Mouse (Mus musculus): ENCODE measurements around the gene Wwox.

Gene Wwox

DNA sequence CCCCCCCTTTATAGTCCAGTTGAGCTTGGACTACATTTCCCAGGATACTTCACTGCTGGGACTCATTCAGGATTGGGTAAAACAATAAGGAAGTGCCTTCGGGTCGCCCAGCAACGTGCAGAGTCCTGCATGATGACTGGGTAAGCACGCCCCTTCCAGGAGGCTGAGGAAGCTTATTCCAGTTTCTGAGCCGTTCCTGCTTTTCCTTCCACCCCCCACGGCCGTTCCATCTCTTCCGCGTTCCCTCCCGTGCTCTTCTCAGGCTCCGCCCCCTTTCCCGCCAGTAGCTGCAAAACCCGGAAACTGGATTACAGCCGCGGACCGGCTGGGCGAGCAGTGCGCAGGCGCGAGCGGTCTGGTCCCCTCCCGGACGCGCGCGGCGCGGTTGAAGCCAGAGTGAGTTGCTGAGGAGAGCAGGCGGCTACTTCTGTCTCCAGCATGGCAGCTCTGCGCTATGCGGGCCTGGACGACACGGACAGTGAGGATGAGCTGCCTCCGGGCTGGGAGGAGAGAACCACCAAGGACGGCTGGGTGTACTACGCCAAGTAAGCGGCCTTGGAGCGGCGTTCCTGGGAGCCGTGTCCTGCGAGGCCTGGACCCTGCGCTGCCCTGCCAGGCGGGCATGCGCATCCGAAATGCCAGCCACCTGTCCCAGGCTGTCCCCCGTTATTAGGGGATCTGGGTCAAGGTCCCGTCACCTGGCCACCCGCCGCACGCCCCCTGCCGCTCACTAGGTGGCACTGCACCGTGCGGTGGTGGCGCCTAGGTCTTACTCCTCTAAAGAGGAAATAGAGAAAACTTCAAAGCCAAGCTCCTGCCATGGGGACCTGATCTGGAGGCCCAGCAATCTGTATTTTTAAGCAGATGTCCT is at the start of gene Wwox:
Gene Wwox, plus strand, starts transcription at position 322 of the 871 bp plus-strand sequence.
- peak; percentile 99 to 100 for DNase-seq (ENCODE audit: low read depth in 2 of 2, low spot score in 2 of 2)

- no peak for DNase-seq (ENCODE audit: low read depth in 2 of 2, low spot score in 2 of 2)
These were observed 48.8 kb upstream of the Wwox start for GRCm38 (mm10) chr8:114390465-114391254.

DNA sequence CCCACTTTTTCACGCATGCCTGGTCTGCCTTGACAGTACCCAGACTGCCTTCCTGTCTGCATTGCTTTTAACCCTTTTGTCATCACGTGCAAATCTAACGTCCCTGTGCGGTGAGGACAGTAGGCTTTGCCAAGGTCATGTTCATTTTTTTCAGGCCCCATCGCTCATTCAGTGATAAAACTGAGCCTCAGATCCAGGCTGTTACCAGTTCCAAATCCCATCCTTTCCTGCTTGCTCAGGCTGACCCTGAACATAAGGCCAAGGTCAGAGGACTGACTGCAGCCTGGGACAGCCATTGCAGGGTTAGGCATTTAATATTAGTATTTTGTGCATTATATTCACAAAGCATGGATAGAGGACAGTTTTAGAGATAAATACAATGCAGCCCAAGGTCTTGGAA is 41.1 kb upstream of the Wwox start:
- no peak for DNase-seq (ENCODE audit: low read depth in 2 of 2, low spot score in 2 of 2)

GRCm38 (mm10) chr8:114399273-114399672 is 40.2 kb upstream of the Wwox start:
- no peak for DNase-seq (ENCODE audit: low read depth in 2 of 2, low spot score in 2 of 2)

- no peak for DNase-seq (ENCODE audit: low read depth in 2 of 2, low spot score in 2 of 2)
These were observed 37.8 kb upstream of the Wwox start for GRCm38 (mm10) chr8:114401679-114402078.

GRCm38 (mm10) chr8:114411421-114411820 is 28.0 kb upstream of the Wwox start:
- DNase-seq (ENCODE audit: low read depth in 2 of 2, low spot score in 2 of 2) = no peak

DNA sequence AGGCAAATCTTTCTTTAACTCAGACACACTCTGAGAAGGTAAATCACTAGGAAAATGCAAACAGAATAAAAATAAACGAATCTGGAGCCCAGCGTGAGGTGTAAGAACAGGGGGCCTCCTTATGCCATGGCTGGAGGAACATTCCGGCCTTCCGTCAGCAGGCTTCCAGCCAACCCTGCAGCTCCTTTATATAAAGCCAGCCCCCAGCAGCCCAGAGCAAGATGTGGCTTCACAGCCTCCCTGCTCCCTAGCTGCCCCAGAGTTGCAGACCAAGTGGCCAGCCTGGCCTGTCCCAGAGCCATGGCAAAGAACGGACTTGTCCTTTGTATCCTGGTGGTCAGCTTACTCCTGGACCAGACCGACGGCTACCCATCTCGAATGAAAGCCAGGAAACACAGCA is 21.7 kb upstream of the Wwox start, which contains the start of gene Clec3a:
Gene Clec3a, plus strand, starts transcription at position 301 of the 400 bp plus-strand sequence.
- DNase-seq (ENCODE audit: low read depth in 2 of 2, low spot score in 2 of 2) = no peak

GRCm38 (mm10) chr8:114418486-114418885 is 21.0 kb upstream of the Wwox start:
- no peak for DNase-seq (ENCODE audit: low read depth in 2 of 2, low spot score in 2 of 2)

DNA sequence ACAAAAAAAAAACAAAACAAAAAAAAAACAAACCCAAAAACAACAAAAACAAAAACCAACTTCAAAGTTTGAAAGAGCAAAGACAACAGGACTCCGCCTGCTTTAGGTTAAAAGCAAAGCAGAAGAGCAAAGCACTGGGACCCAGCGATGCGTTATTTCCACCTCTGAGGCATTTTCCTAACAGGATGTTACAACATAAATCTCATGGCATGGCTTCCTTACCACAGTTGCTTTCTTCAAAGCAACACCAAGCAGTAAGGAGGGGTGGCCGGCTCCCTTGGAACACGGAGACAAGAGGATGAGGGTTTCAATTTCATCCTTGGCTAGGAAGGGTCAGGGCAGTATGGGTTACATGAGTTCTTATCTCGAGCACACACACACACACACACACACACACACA is 20.6 kb upstream of the Wwox start:
- DNase-seq (ENCODE audit: low read depth in 2 of 2, low spot score in 2 of 2) = no peak

DNA sequence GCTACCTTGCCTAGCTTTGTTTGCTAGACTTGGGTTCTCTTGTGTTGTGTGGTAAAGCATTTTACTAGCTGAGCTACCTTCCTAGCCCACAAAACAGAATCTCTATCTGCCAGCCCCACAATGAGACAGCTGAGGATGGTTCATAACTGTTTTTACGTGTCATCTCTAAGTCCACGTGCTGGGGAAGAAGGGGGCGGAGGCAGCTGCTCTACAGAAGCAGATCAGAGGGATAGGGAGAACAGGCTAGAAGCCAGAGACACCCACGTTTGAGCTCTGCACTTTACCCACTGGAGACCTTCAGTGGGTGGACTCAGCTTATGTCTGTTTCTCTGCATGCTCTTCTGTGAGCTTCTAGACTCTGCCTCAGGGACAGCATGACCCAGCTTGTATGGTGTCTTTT is 17.9 kb upstream of the Wwox start:
- DNase-seq (ENCODE audit: low read depth in 2 of 2, low spot score in 2 of 2) = no peak

GRCm38 (mm10) chr8:114438236-114438635 is 1.2 kb upstream of the Wwox start:
- peak; percentile 42 to 53 for DNase-seq (ENCODE audit: low read depth in 2 of 2, low spot score in 2 of 2)

DNA sequence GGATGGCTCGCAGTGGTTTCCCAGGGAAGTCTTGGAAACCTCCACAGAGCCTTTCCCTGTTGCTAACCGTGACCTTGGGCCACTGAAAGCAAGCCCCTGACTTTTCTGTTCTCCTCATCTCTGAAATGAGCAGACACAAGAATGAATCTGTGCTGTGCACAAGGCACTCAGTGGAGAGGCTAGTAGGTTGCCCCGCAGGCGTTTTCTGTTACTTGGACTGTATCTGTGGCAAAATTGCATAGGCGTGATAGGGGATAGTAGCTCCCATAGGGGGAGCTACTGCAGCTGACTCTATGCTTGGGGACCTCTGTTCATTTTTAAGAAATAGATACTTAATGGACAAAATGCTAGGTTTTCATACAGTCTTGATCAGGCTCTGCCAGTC is 742 bp downstream of the Wwox start:
- no peak for DNase-seq (ENCODE audit: low read depth in 2 of 2, low spot score in 2 of 2)

DNA sequence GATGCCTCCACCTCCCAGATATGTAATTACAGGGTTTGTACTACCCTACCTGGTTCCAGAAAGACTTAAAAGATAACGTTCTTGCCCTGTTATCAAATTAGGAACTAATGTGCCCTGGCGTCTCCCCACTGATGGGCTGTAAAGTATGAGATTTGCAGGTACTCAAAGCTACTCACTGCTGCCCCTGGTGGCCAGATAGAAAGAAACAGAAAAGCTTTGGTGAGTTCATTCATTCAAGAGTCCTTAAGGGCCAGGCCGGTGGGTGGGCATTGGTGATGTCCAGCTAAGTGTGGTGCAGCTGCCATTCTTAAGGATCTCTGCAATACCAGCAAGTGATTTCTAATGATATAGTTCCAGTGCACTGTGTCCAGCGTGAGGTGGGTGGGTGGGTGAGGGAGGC is 2.2 kb downstream of the Wwox start:
- peak; percentile 32 to 40 for DNase-seq (ENCODE audit: low read depth in 2 of 2, low spot score in 2 of 2)

DNA sequence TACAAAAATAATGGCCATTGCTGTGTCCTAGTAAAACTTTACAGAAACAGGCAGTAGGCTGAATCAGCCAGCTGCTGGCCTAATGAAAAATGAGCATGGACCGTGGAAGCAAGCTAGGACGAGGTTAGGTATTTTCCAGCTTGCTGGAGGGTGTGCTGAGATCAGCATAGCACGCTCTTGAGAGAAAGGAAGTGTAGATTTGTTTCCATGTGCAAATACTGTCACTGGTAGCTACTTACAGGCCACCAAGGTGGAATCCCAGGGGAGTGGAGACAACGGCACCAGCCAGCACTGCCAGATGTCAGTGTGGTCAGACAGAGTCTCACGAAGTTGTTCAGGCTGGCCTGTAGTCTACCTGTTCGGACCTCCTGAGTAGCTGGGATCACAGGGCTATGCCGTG is 7.4 kb downstream of the Wwox start:
- no peak for DNase-seq (ENCODE audit: low read depth in 2 of 2, low spot score in 2 of 2)

DNA sequence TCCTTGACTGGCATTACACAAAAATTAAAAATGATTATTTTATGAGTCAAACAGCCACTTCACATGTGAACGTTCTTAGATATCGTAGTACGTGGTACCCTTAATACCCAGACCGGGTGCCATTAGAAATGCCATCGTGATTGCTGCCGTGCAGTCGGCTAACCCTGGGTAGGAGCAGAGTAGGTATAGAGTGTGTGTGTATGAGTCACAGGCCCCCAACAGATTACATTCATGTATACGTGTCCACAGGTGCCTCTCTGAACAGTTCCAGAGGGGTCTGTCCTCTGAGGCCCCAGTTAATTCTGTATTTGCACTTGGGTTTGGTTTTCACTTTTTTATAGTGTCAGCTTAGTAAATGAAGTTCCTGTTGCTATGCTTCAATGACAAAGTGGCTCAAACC is 12.8 kb downstream of the Wwox start:
- no peak for DNase-seq (ENCODE audit: low read depth in 2 of 2, low spot score in 2 of 2)

DNA sequence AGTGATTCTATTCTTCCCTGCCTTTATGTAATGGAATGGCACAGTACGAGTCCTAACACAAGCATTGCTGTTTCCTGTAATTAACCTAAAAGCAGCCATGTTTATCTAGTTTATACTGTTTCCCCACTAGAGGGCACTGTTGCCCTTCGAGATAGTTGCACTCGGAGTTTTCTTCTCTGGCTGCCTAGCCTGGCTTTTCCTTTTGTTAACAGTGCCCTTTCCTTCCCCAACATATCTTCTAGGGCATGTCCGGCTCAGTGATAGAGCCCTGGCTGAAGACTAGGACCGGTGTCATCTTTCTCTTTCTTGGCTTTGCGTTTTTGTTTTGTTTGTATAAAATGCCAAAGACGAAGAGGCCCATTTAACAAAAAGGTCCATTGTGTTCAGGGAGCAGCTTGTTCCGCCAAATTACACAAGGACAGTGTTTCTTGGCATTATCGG is 13.3 kb downstream of the Wwox start:
- peak; percentile 39 to 49 for DNase-seq (ENCODE audit: low read depth in 2 of 2, low spot score in 2 of 2)

DNA sequence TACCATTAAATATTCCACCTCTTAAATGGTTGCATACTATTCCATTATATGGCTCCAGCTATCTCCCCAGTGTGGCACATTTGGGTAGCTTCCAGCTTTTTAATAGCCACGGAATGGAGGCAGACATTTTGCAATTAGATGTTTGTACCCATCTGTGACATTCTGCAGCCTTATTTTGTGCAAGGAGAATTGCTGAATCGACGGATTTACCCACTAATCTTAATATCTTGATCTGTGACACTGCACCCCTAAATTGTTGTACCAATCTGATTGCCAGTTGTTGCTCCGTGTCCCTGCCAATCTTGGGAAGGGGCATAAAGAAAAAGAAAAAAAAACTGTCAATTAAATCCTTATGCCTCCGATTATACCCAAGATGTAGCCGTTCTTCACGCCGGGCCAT is 15.8 kb downstream of the Wwox start:
- no peak for DNase-seq (ENCODE audit: low read depth in 2 of 2, low spot score in 2 of 2)

GRCm38 (mm10) chr8:114455953-114456352 is 16.5 kb downstream of the Wwox start:
- DNase-seq (ENCODE audit: low read depth in 2 of 2, low spot score in 2 of 2) = no peak

DNA sequence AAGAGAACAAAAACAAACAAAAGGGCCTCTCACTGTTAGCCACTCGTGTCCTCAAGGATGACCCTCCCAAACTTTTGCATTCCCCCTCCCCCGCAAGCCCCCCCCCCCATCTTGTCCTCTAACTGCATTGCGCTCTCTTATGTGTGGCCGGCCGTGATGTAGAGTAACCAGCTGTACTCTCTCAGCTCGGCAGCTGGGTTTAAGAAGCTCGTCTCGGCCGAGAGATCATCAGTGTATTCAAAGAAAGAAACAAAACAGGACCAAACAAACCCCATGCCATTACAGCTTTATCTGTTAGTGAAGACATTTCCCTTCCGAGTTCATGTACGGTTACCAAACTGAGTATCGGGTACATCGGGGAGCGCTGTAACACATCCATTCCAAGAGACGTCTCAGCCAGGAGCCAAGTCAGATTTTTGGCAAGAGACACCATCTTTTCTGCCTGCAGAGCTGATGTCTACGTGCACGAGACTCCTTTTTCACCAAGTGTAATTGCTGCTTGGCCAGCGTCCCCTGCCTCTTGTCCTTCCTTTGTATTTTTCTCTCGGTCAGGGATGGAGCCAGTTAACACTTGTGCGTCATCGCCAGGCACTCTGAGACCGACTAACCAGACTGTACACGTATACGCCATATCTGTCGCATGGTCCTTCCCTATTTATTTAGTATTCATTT is 18.8 kb downstream of the Wwox start:
- DNase-seq (ENCODE audit: low read depth in 2 of 2, low spot score in 2 of 2) = no peak

DNA sequence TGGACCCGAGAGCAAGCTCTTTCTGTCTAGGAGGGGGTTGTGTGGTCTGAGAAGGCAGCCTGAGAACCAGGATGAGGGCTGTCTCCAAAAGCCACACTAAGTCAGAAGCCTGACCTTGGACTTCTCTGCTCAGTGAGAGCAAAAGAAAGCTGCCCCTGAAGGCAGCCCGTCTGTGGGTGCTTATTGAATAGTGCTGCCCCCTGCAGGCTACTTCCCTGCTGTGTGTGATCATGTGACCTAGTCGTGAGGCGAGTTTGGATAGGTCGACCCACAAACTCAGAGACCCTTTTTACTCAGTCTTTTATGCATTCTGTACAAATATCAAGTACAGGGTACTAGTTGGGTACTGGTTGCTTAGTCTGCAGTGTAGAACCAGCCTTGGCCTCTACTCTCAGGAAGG is 21.1 kb downstream of the Wwox start:
- no peak for DNase-seq (ENCODE audit: low read depth in 2 of 2, low spot score in 2 of 2)

DNA sequence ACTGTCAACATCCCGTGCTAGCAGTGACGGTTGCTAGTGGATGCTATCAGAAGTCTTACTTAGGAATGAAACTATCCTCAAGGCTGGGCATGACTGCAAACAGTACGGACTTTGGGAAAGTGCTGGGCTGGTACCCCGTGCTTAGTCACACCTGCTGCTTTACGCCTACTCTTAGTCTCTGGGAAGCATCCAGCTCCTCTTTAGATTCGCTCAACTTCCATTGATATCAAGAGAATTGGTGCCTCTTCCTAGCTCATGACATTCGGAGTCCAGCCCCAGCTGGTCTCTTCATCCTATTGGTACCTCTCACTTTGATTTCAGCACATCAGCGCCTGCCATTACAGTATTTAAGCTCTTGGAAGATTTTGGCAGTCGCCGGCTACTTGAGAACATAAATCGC is 23.1 kb downstream of the Wwox start:
- no peak for DNase-seq (ENCODE audit: low read depth in 2 of 2, low spot score in 2 of 2)

GRCm38 (mm10) chr8:114463305-114463704 is 23.9 kb downstream of the Wwox start:
- DNase-seq (ENCODE audit: low read depth in 2 of 2, low spot score in 2 of 2) = no peak

Data from CD8-positive naive resting alpha-beta T cell, adult 2 months (primary cell).